Mouse (Mus musculus) myocyte (in vitro differentiated cells): ENCODE data around the gene Trmt61a.

Source experiments
- E2F4 ChIP-seq: IDR thresholded peaks from one replicate; pipeline ENCODE4 v1.6.1; 2011; ENCODE audit warnings: mild to moderate bottlenecking, control low read depth, moderate library complexity; ENCODE audit not compliant: insufficient read depth
- MAX ChIP-seq: IDR thresholded peaks from one replicate; pipeline ENCODE4 v1.6.1; 2011; ENCODE audit warnings: low read depth, mild to moderate bottlenecking, control low read depth
- MYOD1 ChIP-seq, 3 experiments: IDR thresholded peaks; one replicate each; pipeline ENCODE4 v1.6.1; 2011; ENCODE audit warnings: control low read depth in 2 of 3, low read depth in 2 of 3, mild to moderate bottlenecking in 2 of 3, moderate library complexity in 1 of 3; ENCODE audit not compliant: insufficient read length in 2 of 3, control insufficient read depth in 1 of 3
- MYOG ChIP-seq, 3 experiments: IDR thresholded peaks; one replicate each; pipeline ENCODE4 v1.6.1; 2011; ENCODE audit warnings: control low read depth in 2 of 3, low read depth in 2 of 3, mild to moderate bottlenecking in 2 of 3; ENCODE audit not compliant: insufficient read length in 2 of 3, control insufficient read depth in 1 of 3, insufficient read depth in 1 of 3
- POLR2A ChIP-seq: IDR thresholded peaks from one replicate; pipeline ENCODE4 v1.6.1; 2011; ENCODE audit warnings: low read depth, mild to moderate bottlenecking, control low read depth, moderate library complexity; ENCODE audit not compliant: insufficient read length
- TCF12 ChIP-seq: IDR thresholded peaks from one replicate; pipeline ENCODE4 v1.6.1; 2011; ENCODE audit warnings: mild to moderate bottlenecking, control low read depth; ENCODE audit not compliant: poor library complexity, insufficient read depth, severe bottlenecking

DNA sequence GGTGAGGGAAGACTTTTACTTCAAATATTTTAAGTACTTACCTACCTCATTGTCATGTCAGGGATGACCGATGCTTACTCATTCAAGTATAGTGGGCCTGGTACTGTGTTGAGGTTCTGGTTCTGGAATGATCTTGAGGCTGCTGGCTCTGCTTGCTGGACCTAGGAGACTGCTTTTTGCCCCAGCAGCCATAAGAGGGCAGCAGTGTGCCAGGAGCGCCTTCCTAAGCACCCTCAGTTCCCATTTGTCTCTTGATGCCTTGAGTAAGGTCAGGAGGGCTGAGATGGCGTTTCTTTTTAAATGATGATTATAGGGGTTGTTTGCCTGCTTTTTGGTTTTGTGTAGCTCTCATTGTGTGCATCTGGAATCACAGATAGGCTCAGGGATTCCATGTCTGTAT lies 24.5 kb upstream of the Trmt61a start:
- TF ChIP-seq POLR2A (no peak), MYOD1 (IDR thresholded peaks at IDR 0.05; ENCODE audit: control insufficient read depth in 1 of 3, insufficient read length in 2 of 3, low read depth in 2 of 3) (no peak), MYOG (IDR thresholded peaks at IDR 0.05; ENCODE audit: control insufficient read depth in 1 of 3, insufficient read depth in 1 of 3, insufficient read length in 2 of 3, low read depth in 2 of 3) (no peak), E2F4 (no peak), MAX (no peak), TCF12 (no peak)
